Mouse (Mus musculus) layer of hippocampus, adult 11-12 months (tissue): ENCODE measurements at regions not wholly inside any gene's neighbourhood (a gene's known extent, or its start where the extent isn't known, plus 50 kb on each side); places are given as distances from the start of the nearest gene placed in this dataset.

Experiments
- DNase-seq: peaks from one replicate; pipeline ENCODE4 v3.0.0; 2022; ENCODE audit warnings: low spot score

DNA sequence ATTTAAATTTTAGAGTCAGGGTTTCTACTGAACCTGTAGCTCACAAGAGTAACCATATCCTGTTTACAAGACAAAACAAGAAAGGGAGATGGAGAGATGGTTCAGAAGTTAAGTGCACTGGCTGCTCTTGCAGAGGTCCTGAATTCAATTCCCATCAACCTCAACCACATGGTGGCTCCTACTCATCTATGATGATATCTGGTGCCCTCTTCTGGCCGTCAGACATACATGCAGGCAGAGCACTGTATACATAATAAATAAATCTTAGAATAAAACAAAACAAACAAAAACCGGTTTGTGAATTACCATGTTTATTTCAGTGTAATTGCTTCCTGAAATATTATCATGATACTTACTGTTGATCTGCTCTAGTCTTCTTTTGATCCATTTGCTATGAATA is 845.4 kb downstream of the Pcdh18 start:
- DNase-seq: no peak

DNA sequence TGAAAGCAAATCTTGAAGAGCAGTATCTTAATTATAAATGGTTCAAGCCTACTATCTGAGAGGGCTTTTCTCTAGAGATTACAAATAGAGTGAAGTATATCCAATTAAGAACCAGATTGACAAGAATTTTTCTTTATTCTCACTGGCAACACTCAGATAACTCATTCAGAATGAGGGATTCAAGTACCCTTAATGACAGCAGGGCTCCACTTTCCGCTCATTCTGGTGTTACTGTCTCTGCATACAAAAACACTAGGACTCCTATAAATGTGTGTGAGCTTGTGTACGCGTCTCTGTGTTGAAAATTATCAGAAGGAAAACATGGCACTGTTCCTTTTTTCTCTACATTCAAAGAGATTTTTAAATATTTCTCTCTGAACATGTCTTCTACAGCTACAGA is 866.7 kb downstream of the Pcdh18 start:
- DNase-seq: no peak

DNA sequence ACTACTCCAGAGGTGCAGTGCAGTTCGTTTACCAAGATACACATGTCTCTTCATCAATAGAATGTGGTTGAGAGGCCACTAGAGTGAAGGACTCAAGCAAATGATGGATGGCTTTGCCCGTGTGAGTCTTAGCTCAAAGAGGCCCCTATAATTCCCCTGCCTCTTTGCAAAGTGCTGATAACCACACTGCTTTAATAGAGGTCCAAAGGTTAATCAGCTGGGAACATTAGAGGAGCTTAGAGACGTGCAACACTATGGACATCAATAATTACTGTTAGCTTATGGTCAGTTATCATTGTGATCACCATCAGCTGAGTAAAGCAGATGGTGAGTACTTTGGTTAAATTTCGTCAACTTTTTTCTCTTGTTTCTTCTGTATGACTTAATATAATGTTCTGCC is 869.2 kb downstream of the Pcdh18 start:
- DNase-seq: no peak

DNA sequence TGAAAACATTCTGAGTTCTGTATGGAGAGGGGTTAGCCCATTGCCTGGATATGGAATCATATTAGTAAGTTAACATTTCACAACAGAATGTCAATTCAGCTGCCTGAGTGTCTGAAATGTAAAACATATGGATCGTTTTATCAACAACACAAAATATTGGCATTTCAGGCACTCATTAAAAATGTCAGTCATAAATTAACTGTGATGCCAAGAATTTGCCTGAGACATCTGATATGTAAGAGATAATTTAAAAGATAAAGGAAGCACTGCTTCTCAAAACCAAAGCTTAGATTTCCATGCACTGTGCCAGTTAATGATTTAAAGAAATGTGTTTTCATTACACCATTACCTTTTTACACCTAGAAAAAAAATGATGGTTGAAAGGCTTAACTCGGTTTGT is 887.6 kb downstream of the Pcdh18 start:
- DNase-seq: no peak

DNA sequence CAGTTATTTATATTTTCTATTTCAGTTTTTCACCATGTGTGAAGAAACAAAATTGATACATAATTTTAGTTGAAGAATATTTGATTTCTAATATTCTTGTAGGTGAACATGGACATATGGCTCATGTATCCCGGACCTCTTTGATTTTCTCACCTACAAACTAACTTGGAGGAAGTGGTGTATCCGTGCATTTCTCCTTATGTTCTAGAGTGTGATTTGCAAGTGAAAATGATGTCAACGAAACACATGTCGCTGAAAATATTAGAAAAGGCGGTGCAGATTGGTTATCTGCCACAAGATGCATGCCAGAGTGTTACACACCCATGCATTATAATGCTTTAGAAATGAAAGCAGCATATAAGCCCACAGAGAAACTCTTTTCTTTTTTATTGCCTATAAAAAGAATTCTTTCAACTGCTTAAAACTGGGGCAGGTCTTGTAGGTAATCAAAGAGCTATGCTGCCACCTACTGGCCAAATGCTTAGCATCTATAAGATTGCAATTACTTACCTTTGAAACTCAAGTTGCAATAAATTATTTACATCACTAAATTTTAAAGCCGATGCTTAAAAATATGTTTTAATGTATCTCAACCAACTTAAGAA is 911.0 kb downstream of the Pcdh18 start:
- peak; percentile 87 for DNase-seq

DNA sequence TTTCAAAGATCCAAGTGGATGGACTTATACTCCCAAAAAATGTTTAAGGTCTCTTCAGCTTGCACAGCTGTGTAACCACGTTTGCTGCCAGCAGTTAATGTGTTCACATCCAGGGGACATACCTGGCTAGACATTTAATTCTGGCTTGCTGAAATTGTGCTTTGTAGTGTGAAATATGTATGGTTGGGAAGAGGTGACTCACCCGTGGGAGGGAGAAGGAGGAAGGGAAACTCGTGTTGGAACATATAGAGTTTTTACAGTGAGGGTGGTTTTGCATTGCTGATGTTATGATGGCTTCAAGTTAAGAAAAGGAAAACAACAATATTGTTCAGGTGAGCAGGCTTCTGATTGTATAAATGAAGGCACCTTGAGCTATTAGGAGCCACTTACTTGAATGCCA is 916.4 kb downstream of the Pcdh18 start:
- no peak for DNase-seq

DNA sequence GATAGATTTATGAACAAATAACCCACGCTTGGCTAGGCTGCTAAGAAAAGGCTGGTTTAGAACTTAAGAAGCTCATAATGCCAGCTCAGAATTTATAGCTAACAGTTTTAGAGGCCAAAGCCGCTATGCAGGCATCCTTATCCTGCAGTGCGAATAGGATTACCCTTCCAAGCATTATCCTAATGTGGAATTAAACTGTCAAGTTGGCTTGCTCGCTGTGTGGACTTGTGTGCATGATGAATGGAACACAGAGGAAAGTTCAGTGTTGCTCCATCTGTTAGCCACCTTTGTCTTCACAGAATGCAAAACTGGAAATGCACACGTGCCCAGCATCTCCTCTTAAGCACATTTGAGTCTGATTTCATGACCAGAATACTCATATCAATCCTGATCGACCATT is 933.8 kb downstream of the Pcdh18 start:
- no peak for DNase-seq

DNA sequence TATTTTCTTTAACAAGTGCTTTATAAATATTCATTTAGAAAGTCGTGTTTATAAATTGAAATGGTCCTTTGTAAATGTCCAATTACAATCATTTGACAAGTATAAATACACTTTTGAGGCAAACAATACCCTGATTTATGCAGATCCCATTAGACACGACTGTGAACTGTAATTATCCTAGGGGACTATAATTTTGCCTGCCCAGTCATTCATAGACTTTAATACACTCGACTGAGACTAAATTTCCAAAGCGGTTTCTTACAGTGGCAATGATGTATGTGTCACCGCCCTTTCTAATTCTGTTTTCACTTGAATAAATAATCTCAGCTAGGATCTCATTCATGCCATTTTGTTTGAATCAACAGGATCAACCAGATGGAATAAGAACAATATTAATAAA is 952.7 kb downstream of the Pcdh18 start:
- no peak for DNase-seq

DNA sequence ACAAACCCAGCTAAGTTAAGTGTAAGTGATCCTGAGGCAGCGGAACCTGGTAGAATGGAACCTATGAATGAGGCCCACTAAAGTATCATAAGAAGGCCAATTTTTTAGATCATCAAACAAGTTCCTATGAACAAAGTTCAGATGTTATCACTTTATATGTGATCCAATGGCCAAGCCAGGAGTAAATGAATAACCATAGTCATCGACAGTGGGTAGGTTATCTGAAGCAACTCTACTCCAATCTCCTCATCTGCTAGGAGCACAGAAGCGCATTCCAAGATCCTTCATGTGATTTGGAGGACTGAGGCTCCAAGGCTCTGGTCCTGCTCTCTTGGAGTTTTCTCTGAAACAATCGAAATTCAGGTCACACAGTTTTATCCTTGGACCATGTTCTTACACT is 985.4 kb downstream of the Pcdh18 start:
- no peak for DNase-seq
